Mouse (Mus musculus): ENCODE data around the gene Mdm2.

Mdm2 gene

DNA sequence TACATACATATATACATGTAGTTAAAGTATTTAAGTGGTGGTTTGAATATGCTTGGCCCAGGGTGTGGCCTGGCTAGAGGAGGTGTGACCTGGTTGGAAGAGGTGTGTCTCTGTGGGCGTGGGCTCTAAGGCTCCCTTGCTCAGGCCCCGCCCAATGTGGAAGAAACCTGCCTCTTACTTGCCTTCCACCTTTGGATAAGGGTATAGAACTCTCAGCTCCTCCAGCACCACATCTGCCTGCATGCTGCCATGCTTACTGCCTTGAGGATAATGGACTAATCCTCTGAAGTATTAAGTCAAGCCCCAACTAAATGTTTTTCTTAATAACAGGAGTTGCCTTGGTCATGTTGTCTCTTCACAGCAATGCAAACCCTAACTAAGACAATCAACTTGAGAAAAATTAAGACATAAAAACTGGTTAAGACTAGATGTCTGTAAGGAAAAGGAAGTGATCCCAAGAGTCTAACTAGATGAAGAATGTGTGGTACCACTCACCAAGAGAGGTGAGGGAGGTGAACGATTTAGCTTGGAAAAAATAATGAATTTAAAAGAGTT is 12.9 kb downstream of the Mdm2 start:
- no peak for DNase-seq (ENCODE audit: low read depth, low spot score)

DNA sequence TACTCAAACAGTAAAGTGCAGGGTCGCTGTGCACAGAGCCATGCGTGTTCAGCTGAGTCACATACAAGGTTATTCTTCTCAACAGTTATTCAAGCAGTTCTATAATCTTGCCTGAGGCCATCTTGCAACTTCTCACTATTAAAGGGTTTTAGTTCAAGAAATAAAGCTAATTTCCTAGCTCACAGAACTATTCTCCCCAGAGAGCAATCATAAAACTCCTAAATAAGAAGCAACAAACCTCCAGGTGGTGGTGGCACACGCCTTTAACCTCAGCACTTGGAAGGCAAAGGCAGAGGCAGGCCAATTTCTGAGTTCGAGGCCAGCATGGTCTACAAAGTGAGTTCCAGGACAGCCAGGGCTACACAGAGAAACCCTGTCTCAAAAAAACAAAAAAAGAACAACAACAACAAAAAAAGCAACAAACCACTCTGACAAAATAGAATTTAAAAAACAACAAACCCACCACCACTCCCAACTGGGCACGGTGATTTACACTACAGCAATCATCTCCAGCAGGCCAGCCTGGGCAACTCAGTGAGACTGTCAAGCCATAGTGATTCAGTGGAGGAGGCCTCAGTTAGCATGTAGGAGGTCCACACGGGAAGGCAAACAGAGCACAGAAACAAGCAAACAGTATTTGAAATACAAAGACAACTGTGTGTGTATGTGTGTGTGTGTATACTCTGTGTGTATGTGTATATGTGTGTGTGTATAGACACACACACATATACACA is 13.6 kb downstream of the Mdm2 start:
- no peak for DNase-seq (ENCODE audit: low read depth, low spot score)

DNA sequence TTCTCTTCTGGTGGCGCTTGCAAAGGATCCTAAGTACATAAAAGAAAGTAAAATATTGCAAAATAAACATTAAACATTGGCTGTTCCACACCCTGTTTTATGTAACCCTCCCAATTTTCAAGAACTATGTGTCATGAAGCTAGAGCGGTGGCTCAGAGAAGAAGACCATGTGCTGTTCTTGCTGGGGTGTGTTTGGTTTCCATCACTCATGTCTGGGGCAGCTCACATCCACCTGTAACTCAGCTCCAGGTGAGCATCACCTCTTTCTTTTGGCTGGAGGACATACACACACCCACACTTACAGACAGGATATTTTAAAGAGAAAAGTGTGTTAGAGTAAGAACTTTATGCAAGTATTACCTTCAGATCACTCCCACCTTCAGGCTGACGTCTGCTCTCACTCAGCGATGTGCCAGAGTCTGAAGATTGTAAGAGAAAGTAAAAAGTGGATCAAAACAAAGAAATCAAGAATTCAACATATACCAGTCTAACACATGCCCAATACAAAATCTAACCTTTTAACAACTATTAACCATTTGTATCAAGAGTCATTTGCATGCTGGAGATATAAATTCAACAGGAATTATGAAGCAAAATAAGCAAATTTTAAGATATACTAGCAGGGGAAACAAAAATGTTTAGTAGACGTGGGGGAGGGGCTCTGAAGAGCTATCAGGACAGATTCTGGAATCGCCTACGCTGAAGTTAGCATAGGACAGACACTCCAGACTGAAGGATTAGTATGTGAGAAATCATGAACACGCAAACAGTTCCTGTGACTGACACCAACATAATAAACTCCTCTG is 14.3 kb downstream of the Mdm2 start:
- DNase-seq (ENCODE audit: low read depth, low spot score) = no peak

GRCm38 (mm10) chr10:117695605-117696004 is 15.0 kb downstream of the Mdm2 start:
- no peak for DNase-seq (ENCODE audit: low read depth, low spot score)

DNA sequence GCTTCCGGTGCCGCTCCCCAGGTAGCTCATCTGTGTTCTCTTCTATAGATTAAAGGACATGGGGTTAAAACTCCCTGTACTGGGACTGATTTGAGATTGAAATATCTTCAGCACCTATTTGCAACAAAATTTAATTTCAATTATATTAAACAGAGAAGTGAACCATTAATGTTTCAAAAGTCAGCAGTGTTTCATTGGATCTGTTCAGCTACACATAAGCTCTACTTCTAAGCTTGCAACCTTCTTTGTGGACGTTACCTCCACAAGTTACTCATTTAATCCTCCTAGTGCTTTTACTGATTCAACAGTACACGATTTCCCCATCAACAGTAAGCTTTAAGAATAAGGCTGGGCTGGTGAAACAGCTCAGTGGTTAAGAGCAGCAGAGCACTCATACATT is 15.5 kb downstream of the Mdm2 start:
- DNase-seq (ENCODE audit: low read depth, low spot score) = no peak

DNA sequence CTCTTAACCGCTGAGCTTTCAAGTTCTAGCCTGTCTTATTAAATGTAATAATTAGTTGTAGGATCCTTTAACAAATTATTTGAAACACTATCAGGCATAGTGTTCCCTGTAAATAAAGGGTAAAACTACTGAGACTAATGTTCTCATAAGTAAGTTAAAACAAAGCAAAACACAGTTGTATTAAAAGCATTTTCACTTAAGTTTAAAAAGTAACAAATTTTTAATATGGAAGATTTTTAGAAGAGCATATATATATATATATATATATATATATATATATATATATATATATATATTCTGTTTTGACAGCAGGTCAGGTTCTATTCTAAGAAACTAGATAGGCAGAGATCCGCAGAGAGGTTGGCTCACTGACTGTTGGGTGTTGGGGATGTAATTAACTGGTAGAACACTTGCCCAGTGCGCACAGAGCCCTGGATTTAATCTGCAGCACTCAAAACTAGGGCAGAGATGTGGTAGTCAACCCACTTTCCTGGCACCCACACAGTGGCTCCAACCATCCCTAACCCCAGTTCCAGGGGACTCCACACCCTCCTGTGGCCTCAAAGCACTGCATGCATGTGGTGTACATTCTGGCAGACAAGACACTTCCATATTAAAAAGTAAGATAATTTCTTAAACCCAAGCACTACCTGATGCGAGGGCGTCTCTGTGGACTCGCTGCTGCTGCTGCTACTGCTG is 16.2 kb downstream of the Mdm2 start:
- no peak for DNase-seq (ENCODE audit: low read depth, low spot score)

GRCm38 (mm10) chr10:117692953-117693352 is 17.6 kb downstream of the Mdm2 start:
- DNase-seq (ENCODE audit: low read depth, low spot score) = no peak

GRCm38 (mm10) chr10:117692173-117692572 is 18.4 kb downstream of the Mdm2 start:
- DNase-seq (ENCODE audit: low read depth, low spot score) = no peak

DNA sequence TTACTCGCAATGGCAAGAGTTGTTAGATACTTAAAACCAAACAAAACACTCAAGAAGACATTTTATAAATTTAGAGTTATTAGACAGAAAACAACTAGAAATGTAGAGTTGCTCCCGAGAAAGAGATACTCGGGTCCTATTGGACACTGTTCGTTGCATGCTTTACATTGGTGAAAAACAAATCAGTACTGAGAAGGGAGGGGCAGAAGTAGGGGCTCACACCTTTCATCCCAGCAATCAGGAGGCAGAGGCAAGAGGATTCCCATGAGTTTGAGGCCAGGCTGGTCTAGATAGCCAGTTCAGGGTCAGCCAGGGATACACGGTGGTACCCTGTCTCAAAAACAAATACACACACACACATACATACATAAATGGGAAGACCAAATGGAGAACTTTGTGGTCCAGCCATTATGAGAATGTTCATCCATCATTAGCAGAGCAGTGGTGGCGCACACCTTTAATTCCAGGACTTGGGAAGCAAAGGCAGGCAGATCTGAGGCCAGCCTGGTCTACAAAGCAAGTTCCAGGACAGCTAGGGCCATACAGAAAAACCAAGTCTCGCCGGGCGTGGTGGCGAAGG is 19.1 kb downstream of the Mdm2 start:
- no peak for DNase-seq (ENCODE audit: low read depth, low spot score)

GRCm38 (mm10) chr10:117690770-117691296 is 19.7 kb downstream of the Mdm2 start:
- no peak for DNase-seq (ENCODE audit: low read depth, low spot score)

- no peak for DNase-seq (ENCODE audit: low read depth, low spot score)
These were observed 20.5 kb downstream of the Mdm2 start for GRCm38 (mm10) chr10:117690101-117690352.

DNA sequence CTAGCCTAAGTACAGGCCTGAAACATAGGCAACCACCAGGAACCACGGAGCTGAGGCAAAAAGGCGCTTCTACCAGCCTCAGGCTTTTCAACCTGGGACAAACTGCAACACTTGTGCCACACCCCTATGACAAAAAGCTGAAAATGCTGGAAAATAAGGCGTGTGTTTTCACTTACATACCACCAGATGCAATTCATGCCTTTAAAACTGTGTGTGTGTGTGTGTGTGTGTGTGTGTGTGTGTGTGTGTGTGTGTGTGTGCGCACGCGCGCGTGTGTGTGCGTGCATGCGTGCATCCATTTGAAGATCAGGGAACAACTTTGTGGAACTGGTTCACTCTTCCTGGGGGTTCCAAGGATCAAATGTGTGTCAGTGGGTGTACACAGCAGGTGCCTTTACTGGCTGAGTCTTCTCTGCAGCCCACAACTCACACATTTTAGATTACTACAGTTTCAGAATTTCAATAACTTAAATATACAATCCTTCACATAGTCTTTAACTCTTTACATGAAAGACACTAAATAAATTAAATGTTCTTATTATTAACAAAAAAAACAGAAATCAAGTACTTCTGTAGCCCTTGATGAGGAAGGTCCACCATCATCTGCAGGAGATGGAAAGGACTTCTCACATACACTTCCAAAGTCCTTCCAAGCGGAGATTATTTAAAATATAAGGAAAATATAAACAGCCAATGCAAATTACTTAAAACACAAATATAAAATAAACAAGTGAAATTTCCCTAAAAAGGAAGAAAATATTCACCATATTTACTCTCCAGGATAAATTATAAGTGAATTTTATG is 21.1 kb downstream of the Mdm2 start:
- DNase-seq (ENCODE audit: low read depth, low spot score) = no peak

- DNase-seq (ENCODE audit: low read depth, low spot score) = peak; percentile 27
These were observed 22.1 kb downstream of the Mdm2 start for GRCm38 (mm10) chr10:117688204-117689151.

DNA sequence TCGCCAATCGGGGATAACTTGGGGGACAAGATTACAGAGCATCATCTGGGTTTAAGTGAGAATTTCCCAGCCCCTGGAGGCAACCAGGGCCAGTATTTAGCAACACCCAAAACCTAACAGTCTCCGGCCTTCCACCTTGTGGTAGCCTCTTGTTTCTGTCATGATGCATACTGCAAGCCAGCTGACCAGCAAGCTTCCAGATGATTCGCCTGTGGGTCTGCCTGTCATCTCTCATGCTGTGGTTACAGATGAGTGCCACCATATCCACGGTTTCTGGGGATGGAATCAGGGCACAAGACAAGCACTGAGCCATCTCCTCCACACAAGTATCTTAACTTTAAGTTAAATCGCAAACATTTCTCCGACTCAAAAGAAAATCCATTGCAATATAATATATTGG is 23.0 kb downstream of the Mdm2 start:
- no peak for DNase-seq (ENCODE audit: low read depth, low spot score)

- no peak for DNase-seq (ENCODE audit: low read depth, low spot score)
These were observed 23.5 kb downstream of the Mdm2 start for GRCm38 (mm10) chr10:117687018-117687417.

- DNase-seq (ENCODE audit: low read depth, low spot score) = no peak
These were observed 24.5 kb downstream of the Mdm2 start for GRCm38 (mm10) chr10:117685849-117686591.

DNA sequence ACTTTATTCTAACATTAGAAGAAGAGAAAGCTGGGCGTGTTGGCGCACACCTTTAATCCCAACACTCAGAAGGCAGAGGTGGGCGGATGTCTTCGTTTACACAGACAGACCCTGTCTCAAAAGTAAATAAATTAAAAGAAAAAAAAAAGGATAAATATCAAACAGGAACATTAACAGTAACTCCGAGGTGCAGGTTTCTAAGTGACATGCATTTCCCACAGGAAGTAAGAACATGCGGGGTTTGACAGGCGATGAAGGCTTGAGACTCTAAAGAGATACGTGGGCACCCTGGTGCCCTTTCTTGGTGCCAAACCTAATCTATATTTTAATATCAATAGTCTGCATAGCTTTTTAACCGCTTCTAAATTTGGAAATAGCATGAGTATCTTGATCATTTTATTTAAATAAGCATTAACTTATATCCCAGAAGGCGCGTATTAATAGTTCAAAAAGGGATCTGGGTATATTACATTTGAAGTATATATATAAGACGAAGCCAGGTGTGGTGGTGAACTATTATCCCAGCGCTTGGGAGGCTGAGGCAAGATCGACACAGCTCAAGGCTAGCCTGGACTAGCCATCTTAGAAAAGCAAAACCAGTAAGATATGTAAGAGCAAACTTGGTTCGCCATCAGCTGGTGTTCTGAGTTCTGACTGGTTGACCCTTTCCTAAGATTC is 25.2 kb downstream of the Mdm2 start:
- no peak for DNase-seq (ENCODE audit: low read depth, low spot score)
